Mouse (Mus musculus) left cerebral cortex, postnatal 4 days (tissue): ENCODE results near the gene Dnaaf1. TPM values are rescaled to one million over a fixed set of nuclear protein-coding genes. Genes with fewer than 3 reads are reported as not detected.
A peak's percentile ranks its signal among the peaks of the same experiment; 100 is the strongest.

ENCODE experiments used
- DNase-seq: peaks from one replicate; pipeline ENCODE4 v3.0.0-alpha.2; 2022
- intact Hi-C: fragments of 180-260 bp; cut with DNase I; formaldehyde crosslinking; loops from one replicate; pipeline ENCODE4 v1.15.1; 2025
- total RNA-seq, 2 experiments: library from RNA; stranded (reverse); gene quantifications; 2 replicates each; pipeline ENCODE4 v1.2.3; 2021

Gene Dnaaf1
- total RNA-seq, 2 experiments from 2014 or later = 0.26 to 0.52 TPM

GRCm38 (mm10) chr8:119569881-119570280 lies 5.2 kb upstream of the Dnaaf1 start:
- intact Hi-C loops = no loop called here
- DNase-seq = no peak

DNA sequence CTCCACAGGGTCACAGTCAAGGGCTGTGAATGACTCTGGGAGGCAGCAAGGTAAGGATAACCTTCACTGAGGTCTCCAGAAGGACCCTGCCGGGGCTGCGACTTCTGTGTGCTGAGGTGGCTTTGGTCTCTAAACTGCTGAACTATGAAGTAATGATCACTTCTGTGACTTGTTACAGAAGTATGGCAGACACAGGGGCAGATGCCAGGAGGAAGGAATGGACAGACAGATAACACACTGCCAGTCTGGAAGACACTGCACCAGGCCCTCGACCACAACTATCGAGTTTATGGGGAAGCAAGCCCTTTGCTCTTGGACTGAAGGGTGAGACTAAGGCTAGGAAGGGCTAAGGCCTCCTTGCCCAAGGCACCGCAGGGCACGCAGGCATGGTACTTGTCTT lies 3.9 kb upstream of the Dnaaf1 start:
- intact Hi-C loops = no loop called here
- no peak for DNase-seq

GRCm38 (mm10) chr8:119572411-119572810 lies 2.6 kb upstream of the Dnaaf1 start:
- no peak for DNase-seq
- intact Hi-C loops = no loop called here

GRCm38 (mm10) chr8:119575366-119575726 lies 311 bp downstream of the Dnaaf1 start:
- no peak for DNase-seq
- intact Hi-C loops = no loop called here

- DNase-seq = no peak
- intact Hi-C loops = no loop called here
Observed at GRCm38 (mm10) chr8:119579096-119579495, 4.1 kb downstream of the Dnaaf1 start.

DNA sequence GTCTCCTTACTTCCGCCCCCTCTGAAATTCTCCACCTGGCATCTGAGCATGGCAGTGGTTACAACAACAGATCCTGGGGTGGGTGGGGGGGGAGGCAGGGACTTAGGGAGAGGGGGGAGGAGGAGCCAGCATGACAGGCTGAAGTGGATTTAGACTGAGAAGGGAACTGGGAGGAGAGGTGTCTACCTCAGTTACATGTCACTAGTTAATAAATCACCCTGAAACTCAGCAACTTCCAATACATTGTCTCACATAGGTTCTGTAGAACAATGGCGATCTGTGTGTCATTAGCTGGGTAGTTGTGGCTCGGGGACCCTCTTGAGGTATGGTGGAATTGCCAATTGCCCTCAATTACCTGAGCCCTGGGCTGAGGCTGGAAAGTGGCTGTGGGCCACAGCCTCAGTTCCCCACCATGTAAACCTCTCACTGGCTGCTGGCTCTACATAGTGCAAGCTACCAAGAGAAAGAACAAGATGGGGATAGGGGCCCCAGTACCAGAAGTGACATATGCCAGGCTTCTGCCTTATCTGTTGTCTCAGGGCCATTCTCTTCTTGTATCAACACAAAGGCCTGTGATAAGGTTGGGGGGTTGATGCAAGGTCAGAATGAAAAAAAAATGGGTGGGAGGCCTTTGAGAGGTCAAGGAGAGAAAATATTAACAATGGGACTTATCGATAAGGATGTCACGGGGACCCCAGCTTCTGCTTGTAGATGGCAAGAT lies 5.6 kb downstream of the Dnaaf1 start:
- intact Hi-C loops = no loop called here
- no peak for DNase-seq

GRCm38 (mm10) chr8:119585901-119586300 lies 10.9 kb downstream of the Dnaaf1 start:
- intact Hi-C loops = no loop called here
- no peak for DNase-seq

DNA sequence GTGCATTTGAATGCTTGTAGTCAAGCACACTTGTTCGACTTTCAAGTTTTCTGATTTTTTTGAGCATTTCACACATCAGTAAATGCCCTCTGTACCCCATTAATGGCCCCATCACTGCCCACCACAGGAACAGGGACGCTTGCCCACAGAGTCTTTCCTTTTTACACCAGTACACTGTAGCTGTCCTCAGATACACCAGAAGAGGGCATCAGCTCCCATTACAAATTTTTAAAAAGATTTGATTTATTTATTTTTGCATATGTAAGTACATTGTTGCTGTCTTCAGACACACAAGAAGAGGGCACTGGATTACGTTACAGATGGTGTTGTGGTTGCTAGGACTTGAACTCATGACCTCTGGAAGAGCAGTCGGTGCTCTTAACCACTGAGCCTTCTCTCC lies 13.3 kb downstream of the Dnaaf1 start:
- intact Hi-C loops = no loop called here
- no peak for DNase-seq

- peak; percentile 22 for DNase-seq
- intact Hi-C loops = no loop called here
Observed at GRCm38 (mm10) chr8:119588844-119589243, 13.8 kb downstream of the Dnaaf1 start.

DNA sequence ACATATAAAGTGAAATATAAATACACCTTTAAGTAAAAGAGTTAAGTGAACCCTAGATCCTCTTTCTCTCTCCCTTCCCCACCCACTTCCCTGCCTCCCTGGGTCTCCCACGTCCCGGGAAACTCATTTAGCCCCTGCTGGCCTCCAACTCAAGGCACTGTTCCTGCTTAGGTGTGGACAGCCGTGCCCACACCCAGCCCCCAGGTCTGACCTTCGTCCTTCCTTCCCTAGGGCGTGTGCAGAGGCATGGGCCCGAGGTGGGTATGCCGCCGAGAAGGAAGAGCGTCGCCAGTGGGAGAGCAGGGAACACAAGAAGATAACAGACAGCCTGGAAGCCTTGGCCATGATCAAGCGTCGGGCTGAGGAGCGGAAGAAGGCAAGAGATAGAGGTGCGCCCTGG lies 15.3 kb downstream of the Dnaaf1 start:
- DNase-seq = no peak
- intact Hi-C loops = no loop called here

DNA sequence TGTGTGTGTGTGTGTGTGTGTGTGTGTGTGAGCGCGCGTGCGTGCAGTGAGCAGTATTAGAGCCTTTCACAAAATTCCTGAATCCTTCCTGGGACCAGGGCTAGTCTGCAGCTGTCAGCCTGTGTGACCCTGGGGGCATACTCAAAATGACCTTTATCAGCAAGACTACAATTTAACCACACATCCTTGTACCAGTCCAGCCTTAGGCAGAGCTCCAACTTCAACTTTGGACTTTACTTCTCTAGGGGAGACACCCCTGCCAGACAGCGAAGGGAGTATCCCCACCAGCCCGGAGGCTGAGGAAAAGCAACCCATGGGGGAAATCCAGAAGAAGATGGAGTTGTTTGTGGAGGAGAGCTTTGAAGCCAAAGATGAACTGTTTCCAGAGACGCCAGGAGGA lies 16.4 kb downstream of the Dnaaf1 start:
- intact Hi-C loops = no loop called here
- DNase-seq = no peak

GRCm38 (mm10) chr8:119603771-119604170 lies 28.7 kb downstream of the Dnaaf1 start:
- intact Hi-C loops = loop anchor here (10.0 kb wide), 1 partner anchor 159 kb away; the partner anchor contains the start of gene Necab2
- DNase-seq = no peak

GRCm38 (mm10) chr8:119604398-119604803 lies 29.4 kb downstream of the Dnaaf1 start:
- intact Hi-C loops = loop anchor here (10.0 kb wide), 1 partner anchor 160 kb away; the partner anchor contains the start of gene Necab2
- no peak for DNase-seq

GRCm38 (mm10) chr8:119604996-119605395 lies 30.0 kb downstream of the Dnaaf1 start, which contains the start of gene Taf1c:
Taf1c (minus strand) TSS chr8:119605222.
- DNase-seq = peak; percentile 96
- intact Hi-C loops = loop anchor here (10.0 kb wide), 1 partner anchor 160 kb away; the partner anchor contains the start of gene Necab2

GRCm38 (mm10) chr8:119606224-119606623 lies 31.2 kb downstream of the Dnaaf1 start:
- intact Hi-C loops = loop anchor here (10.0 kb wide), 1 partner anchor 161 kb away; the partner anchor contains the start of gene Necab2
- DNase-seq = no peak

GRCm38 (mm10) chr8:119612471-119612870 lies 37.4 kb downstream of the Dnaaf1 start, which contains the start of gene Adad2:
Adad2 (plus strand) TSS chr8:119612747.
- no peak for DNase-seq
- intact Hi-C loops = no loop called here

- DNase-seq = no peak
- intact Hi-C loops = no loop called here
Observed at GRCm38 (mm10) chr8:119615096-119615495, 40.1 kb downstream of the Dnaaf1 start.

- intact Hi-C loops = no loop called here
Observed at GRCm38 (mm10) chr8:119616358-119616757, 41.3 kb downstream of the Dnaaf1 start.

GRCm38 (mm10) chr8:119616811-119617210 lies 41.8 kb downstream of the Dnaaf1 start:
- intact Hi-C loops = no loop called here
- DNase-seq = no peak

More at GRCm38 (mm10) chr8:119616358-119616757, 41.3 kb downstream of the Dnaaf1 start:
- DNase-seq = no peak

- DNase-seq = no peak
- intact Hi-C loops = no loop called here
Observed at GRCm38 (mm10) chr8:119617586-119617985, 42.6 kb downstream of the Dnaaf1 start.

GRCm38 (mm10) chr8:119618887-119619286 lies 43.9 kb downstream of the Dnaaf1 start:
- DNase-seq = no peak
- intact Hi-C loops = no loop called here

- intact Hi-C loops = no loop called here
- DNase-seq = no peak
Observed at GRCm38 (mm10) chr8:119620116-119620840, 45.2 kb downstream of the Dnaaf1 start.
